Mouse (Mus musculus) embryonic facial prominence, embryonic 15.5 days (tissue): ENCODE measurements at regions not wholly inside any gene's neighbourhood (a gene's known extent, or its start where the extent isn't known, plus 50 kb on each side); places are given as distances from the start of the nearest gene placed in this dataset.

Source experiments
- ATAC-seq: fragments of 200-750 bp; cut with Nextera tagmentation; 2 replicates; pipeline ENCODE4 v1.8.0; 2017; ENCODE audit warnings: low read depth, moderate TSS enrichment; ENCODE audit not compliant: insufficient number of reproducible peaks, low FRiP score, low TSS enrichment
- H3K27ac ChIP-seq: fragments of 300-500 bp; sonication (generic); replicated peaks from 2 replicates; pipeline ENCODE4 v1.5.1; 2015; ENCODE audit warnings: mild to moderate bottlenecking, inconsistent platforms
- H3K27me3 ChIP-seq: fragments of 300-500 bp; sonication (generic); 2 replicates; pipeline ENCODE4 v1.6.1; 2015; ENCODE audit warnings: inconsistent platforms
- H3K36me3 ChIP-seq: fragments of 300-500 bp; sonication (generic); 2 replicates; pipeline ENCODE4 v1.6.1; 2015; ENCODE audit warnings: mild to moderate bottlenecking, inconsistent platforms
- H3K4me1 ChIP-seq: fragments of 300-500 bp; sonication (generic); 2 replicates; pipeline ENCODE4 v1.6.1; 2015; ENCODE audit warnings: inconsistent platforms
- H3K4me2 ChIP-seq: fragments of 300-500 bp; sonication (generic); replicated peaks from 2 replicates; pipeline ENCODE4 v1.6.1; 2015; ENCODE audit warnings: mild to moderate bottlenecking, inconsistent platforms
- H3K4me3 ChIP-seq: fragments of 300-500 bp; sonication (generic); replicated peaks from 2 replicates; pipeline ENCODE4 v1.5.1; 2015; ENCODE audit warnings: mild to moderate bottlenecking, inconsistent platforms
- H3K9ac ChIP-seq: fragments of 300-500 bp; sonication (generic); 2 replicates; pipeline ENCODE4 v1.6.1; 2015; ENCODE audit warnings: inconsistent platforms
- H3K9me3 ChIP-seq: fragments of 300-500 bp; sonication (generic); replicated peaks from 2 replicates; pipeline ENCODE4 v1.6.1; 2016; ENCODE audit warnings: inconsistent platforms
- WGBS: fragments of 180-500 bp; shearing (Covaris S2); methylation state at CpG from one replicate; pipeline ENCODE4 v1.1.7; 2015; 5-methylcytosine and 5-hydroxymethylcytosine counted together

- Histone ChIP-seq H3K9me3 (no peaks in the 10 kb centered on the region), H3K27me3 (no peaks in the 10 kb centered on the region), H3K27ac (no peak overlapping the region), H3K4me1 (no peaks in the 10 kb centered on the region), H3K9ac (no peak overlapping the region), H3K36me3 (no peaks in the 10 kb centered on the region), H3K4me3 (no peak overlapping the region), H3K4me2 (no peak overlapping the region)
- WGBS = 63% methylated on average over 18 of the region's 18 CpGs
- no peak for ATAC-seq
These were observed 92.8 kb upstream of the Spon1 start for GRCm38 (mm10) chr7:113672779-113673595.

DNA sequence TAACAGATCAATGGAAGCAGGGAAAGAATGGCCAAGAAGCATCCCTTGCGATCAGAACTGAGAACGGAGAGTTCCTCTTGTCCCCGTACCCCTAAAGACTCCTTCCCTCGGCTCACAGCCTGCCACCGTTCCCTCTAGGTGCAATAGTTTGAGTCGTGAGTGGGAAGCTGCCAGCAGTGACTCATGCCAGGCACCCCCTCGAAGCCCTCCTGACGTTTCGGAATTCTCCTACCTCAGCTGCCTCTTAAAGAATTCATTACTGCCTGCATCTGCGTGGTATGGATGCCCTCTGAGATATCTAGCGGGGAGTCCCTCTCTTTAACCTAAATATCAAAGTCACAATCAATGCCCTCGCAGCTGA, 92.2 kb upstream of the Spon1 start:
- H3K36me3 ChIP-seq = no peaks in the 10 kb centered on the region
- ATAC-seq = no peak
- no peaks in the 10 kb centered on the region for H3K27me3 ChIP-seq
- H3K27ac ChIP-seq = no peak overlapping the region
- no peak overlapping the region for H3K4me2 ChIP-seq
- H3K9ac ChIP-seq = no peak overlapping the region
- WGBS = 69% methylated on average over 12 of the region's 12 CpGs
- no peaks in the 10 kb centered on the region for H3K9me3 ChIP-seq
- no peaks in the 10 kb centered on the region for H3K4me1 ChIP-seq
- H3K4me3 ChIP-seq = no peak overlapping the region

DNA sequence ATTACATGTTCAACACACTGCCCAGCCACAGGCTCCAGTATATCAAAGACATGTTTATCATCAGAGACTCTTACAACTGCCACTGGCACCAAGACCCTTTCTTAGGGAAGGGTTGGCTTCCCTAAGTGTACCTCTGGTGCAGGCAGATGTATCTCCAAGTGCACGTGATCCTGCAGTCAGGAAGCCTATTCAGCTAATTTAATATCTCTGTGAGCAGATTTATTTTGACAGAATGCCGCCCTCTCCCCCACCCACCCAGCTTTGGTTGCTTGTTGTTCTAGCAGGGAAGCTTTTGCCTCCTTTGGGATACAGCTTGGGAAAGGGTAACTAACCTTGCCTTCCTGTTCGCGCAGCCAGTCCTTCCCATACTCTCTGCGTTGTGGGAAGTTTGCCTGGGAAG, 83.5 kb upstream of the Spon1 start:
- Histone ChIP-seq H3K4me1 (no peaks in the 10 kb centered on the region), H3K4me2 (no peak overlapping the region), H3K36me3 (no peaks in the 10 kb centered on the region), H3K9me3 (no peaks in the 10 kb centered on the region), H3K27me3 (no peaks in the 10 kb centered on the region), H3K9ac (no peak overlapping the region), H3K4me3 (no peak overlapping the region), H3K27ac (no peak overlapping the region)
- no peak for ATAC-seq
- WGBS = 69% methylated on average over 5 of the region's 5 CpGs

GRCm38 (mm10) chr7:113685349-113685748, 80.4 kb upstream of the Spon1 start:
- H3K27ac ChIP-seq = no peak overlapping the region
- H3K4me3 ChIP-seq = no peak overlapping the region
- H3K27me3 ChIP-seq = no peaks in the 10 kb centered on the region
- no peaks in the 10 kb centered on the region for H3K4me1 ChIP-seq
- no peaks in the 10 kb centered on the region for H3K9me3 ChIP-seq
- 88% methylated on average over 4 of the region's 4 CpGs for WGBS
- ATAC-seq = no peak
- H3K9ac ChIP-seq = no peak overlapping the region
- no peak overlapping the region for H3K4me2 ChIP-seq
- no peaks in the 10 kb centered on the region for H3K36me3 ChIP-seq

DNA sequence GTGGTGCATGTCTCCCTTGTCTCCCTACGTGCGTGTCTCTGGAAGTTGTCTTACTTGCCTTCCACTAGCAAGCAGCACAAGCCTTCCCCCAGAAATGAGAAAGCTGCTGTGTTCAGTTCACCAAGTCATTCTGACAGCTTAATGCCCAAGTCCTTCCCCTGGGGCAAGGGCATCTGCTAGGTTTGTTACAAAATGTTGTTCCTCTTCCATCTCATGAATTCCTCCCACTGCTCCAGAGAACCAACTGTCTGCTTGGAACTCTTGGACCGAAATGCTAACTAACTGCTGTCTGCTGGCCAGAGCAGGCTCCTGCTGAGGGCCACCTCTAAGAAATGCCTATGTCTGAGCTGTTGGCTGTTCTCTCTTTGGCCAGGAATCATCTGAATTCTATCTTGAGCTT, 79.3 kb upstream of the Spon1 start:
- no peaks in the 10 kb centered on the region for H3K27me3 ChIP-seq
- H3K9me3 ChIP-seq = no peaks in the 10 kb centered on the region
- H3K4me1 ChIP-seq = 0 out of 2 replicates have a peak, but pooled peaks cover under 1% of the 10 kb centered on the region
- no peaks in the 10 kb centered on the region for H3K36me3 ChIP-seq
- WGBS = 69% methylated on average over 3 of the region's 3 CpGs
- H3K4me3 ChIP-seq = no peak overlapping the region
- no peak for ATAC-seq
- no peak overlapping the region for H3K27ac ChIP-seq
- H3K4me2 ChIP-seq = no peak overlapping the region
- no peak overlapping the region for H3K9ac ChIP-seq

GRCm38 (mm10) chr7:113687566-113687965, 78.2 kb upstream of the Spon1 start:
- H3K27me3 ChIP-seq = no peaks in the 10 kb centered on the region
- H3K4me3 ChIP-seq = no peak overlapping the region
- no peak overlapping the region for H3K27ac ChIP-seq
- no peak for ATAC-seq
- H3K9me3 ChIP-seq = no peaks in the 10 kb centered on the region
- WGBS = 80% methylated on average over 6 of the region's 6 CpGs
- H3K4me2 ChIP-seq = no peak overlapping the region
- 0 out of 2 replicates have a peak, but pooled peaks cover 2% of the 10 kb centered on the region for H3K4me1 ChIP-seq
- H3K36me3 ChIP-seq = no peaks in the 10 kb centered on the region
- H3K9ac ChIP-seq = no peak overlapping the region

DNA sequence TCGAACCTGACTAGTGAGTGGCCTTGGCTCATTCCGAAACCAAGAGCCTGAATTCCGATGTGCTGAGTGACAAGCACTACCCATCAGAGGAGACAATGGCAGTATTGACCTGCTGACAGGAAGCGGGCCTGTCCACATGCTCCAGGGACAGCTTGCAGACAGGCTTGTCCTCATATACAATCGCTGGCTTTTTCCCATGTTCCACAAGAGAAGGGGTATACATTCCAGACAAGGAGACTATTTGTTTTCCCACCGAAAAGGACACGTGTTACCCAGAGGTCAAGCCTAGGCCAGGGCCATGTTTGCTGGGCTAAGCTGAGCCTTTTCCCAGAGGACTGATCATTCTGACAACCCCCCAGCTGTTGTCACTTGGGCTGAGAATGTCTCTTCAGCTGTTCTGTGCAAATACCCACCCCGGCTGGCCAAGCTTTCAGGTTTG, 77.5 kb upstream of the Spon1 start:
- Histone ChIP-seq H3K27me3 (no peaks in the 10 kb centered on the region), H3K36me3 (no peaks in the 10 kb centered on the region), H3K4me2 (no peak overlapping the region), H3K9me3 (no peaks in the 10 kb centered on the region), H3K27ac (no peak overlapping the region), H3K4me1 (0 out of 2 replicates have a peak, but pooled peaks cover 2% of the 10 kb centered on the region), H3K9ac (no peak overlapping the region), H3K4me3 (no peak overlapping the region)
- ATAC-seq = peak; percentile 57
- WGBS = 31% methylated on average over 8 of the region's 8 CpGs

DNA sequence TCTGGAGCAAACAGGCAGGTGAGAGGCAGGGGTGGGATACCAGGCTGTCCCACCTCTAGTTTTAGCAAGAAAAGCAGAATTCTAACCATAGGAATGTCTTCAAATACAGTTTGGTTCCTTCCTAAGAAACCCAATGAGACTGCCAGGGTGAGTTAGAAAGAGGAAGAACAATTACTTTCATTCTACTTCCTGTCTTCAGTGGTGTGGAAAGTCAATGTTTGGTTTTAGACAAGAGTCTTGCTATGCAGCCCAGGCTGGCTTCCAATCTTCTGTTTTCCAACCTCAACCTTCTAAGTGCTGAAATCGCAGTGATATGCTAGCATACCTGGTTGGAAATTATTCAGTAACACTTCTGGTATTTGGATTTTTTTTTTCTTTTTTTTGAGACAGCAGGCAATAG, 77.1 kb upstream of the Spon1 start:
- Histone ChIP-seq H3K4me2 (no peak overlapping the region), H3K4me1 (peaks cover 6% of the 10 kb centered on the region), H3K9me3 (no peaks in the 10 kb centered on the region), H3K27ac (no peak overlapping the region), H3K36me3 (no peaks in the 10 kb centered on the region), H3K27me3 (no peaks in the 10 kb centered on the region), H3K4me3 (no peak overlapping the region), H3K9ac (no peak overlapping the region)
- ATAC-seq = no peak
- WGBS = 89% methylated on average over 1 of the region's 1 CpGs

GRCm38 (mm10) chr7:113689131-113689530, 76.7 kb upstream of the Spon1 start:
- Histone ChIP-seq H3K4me2 (no peak overlapping the region), H3K36me3 (no peaks in the 10 kb centered on the region), H3K4me1 (peaks cover 10% of the 10 kb centered on the region), H3K4me3 (no peak overlapping the region), H3K9ac (no peak overlapping the region), H3K27ac (no peak overlapping the region), H3K27me3 (no peaks in the 10 kb centered on the region), H3K9me3 (no peaks in the 10 kb centered on the region)
- 69% methylated on average over 2 of the region's 2 CpGs for WGBS
- ATAC-seq = no peak

- Histone ChIP-seq H3K4me3 (no peak overlapping the region), H3K9me3 (no peaks in the 10 kb centered on the region), H3K9ac (no peak overlapping the region), H3K4me1 (peaks cover 18% of the 10 kb centered on the region), H3K36me3 (no peaks in the 10 kb centered on the region), H3K4me2 (no peak overlapping the region), H3K27me3 (no peaks in the 10 kb centered on the region), H3K27ac (no peak overlapping the region)
- WGBS = 38% methylated on average over 2 of the region's 2 CpGs
- no peak for ATAC-seq
These were observed 74.0 kb upstream of the Spon1 start for GRCm38 (mm10) chr7:113691756-113692155.

DNA sequence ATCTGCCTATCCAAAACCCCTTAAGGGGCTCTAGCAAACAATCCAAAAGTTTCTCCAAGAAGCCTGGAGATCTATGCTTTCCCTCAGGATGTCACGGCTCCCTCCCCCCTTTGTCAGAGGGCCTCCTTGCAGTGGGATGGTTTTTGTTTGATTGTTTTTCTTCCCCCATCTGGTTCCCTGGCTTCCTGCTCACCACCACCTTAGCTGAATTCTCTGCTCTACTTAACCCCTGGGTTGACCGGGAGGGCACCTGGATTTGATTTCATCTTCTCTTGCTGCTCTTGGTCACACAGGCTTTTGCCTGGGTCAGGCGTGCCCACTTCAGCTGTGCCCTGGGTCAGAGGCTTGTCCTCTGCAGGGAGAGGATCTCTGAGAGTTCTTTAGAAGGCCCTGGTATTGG, 72.3 kb upstream of the Spon1 start:
- H3K36me3 ChIP-seq = no peaks in the 10 kb centered on the region
- 43% methylated on average over 3 of the region's 3 CpGs for WGBS

GRCm38 (mm10) chr7:113694466-113694865, 71.3 kb upstream of the Spon1 start:
- Histone ChIP-seq H3K4me2 (no peak overlapping the region; the same call in 1 of the 2 replicates), H3K27me3 (no peaks in the 10 kb centered on the region), H3K27ac (no peak overlapping the region), H3K9ac (no peak overlapping the region), H3K4me3 (no peak overlapping the region), H3K9me3 (no peaks in the 10 kb centered on the region), H3K4me1 (peaks cover 18% of the 10 kb centered on the region), H3K36me3 (no peaks in the 10 kb centered on the region)
- no peak for ATAC-seq
- WGBS = 17% methylated on average over 5 of the region's 5 CpGs

More for the DNA sequence above, 72.3 kb upstream of the Spon1 start:
- Histone ChIP-seq H3K4me3 (no peak overlapping the region), H3K9ac (no peak overlapping the region), H3K27me3 (no peaks in the 10 kb centered on the region), H3K4me1 (peaks cover 18% of the 10 kb centered on the region), H3K4me2 (no peak overlapping the region), H3K9me3 (no peaks in the 10 kb centered on the region), H3K27ac (no peak overlapping the region)
- ATAC-seq = no peak
